Mouse (Mus musculus) liver, adult 2 months (tissue): ENCODE measurements at regions not wholly inside any gene's neighbourhood (a gene's known extent, or its start where the extent isn't known, plus 50 kb on each side); places are given as distances from the start of the nearest gene placed in this dataset.

Experiments used
- CTCF ChIP-seq: fragments of 200-500 bp; IDR thresholded peaks from 2 replicates; pipeline ENCODE4 v1.5.1; 2011; ENCODE audit warnings: low read depth, low read length, control low read depth
- POLR2A ChIP-seq: fragments of 200-500 bp; IDR thresholded peaks from 2 replicates; pipeline ENCODE4 v1.6.1; 2011; ENCODE audit warnings: low read length, control low read depth; ENCODE audit not compliant: insufficient read depth; ENCODE audit errors: extremely low read depth

DNA sequence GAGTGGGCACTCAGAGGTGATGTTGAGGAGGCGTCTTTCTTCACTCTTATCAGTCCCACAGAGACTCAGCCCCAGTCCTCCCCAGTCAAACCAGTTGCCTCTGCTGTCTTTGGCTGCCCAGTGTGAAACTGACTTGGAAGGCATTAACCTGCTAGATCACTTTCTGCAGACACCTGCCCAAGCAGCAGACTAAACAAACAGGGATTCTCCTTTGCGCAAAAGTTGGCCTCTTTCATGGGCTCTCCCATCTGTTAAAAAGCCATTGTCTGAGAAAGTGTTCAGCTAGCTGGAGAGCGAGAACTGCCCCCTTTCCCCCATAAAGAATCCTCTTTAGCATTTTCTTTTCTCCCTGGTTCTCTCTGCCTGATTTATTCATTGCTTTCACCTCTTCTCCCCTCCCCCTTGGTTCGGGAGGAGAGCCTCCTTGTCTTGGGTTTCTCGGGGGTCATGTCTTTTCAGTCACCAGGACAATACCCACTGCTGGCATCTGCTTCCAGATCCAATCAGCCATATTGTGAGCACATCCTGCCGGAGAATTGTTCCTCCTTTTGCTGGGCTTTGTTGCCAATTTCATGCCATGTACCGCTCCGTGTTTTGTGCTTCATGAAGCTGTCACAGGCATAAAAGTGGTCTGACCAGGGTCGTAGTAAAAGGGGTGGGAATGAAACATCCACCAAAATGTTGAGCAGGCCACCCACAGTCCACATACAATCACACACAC, 143.7 kb downstream of the Nkx6-1 start:
- TF ChIP-seq CTCF (no peak), POLR2A (no peak)
